Mouse (Mus musculus) forebrain, embryonic 12.5 days (tissue): Measurements from ENCODE around the gene Sufu. TPM values are rescaled to one million over a fixed set of nuclear protein-coding genes. Genes with fewer than 3 reads are reported as not detected.

Source experiments
- ATAC-seq: fragments of 200-750 bp; cut with Nextera tagmentation; 2 replicates; pipeline ENCODE4 v1.8.0; 2017; ENCODE audit warnings: moderate TSS enrichment; ENCODE audit not compliant: low FRiP score
- H3K27ac ChIP-seq: fragments of 300-500 bp; sonication (generic); 2 replicates; pipeline ENCODE4 v1.5.1; 2016; ENCODE audit warnings: mild to moderate bottlenecking
- H3K27me3 ChIP-seq: fragments of 300-500 bp; sonication (generic); 2 replicates; pipeline ENCODE4 v1.6.1; 2016; ENCODE audit warnings: mild to moderate bottlenecking
- H3K36me3 ChIP-seq: fragments of 300-500 bp; sonication (generic); replicated peaks from 2 replicates; pipeline ENCODE4 v1.6.1; 2016; ENCODE audit warnings: mild to moderate bottlenecking
- H3K4me1 ChIP-seq: fragments of 300-500 bp; sonication (generic); 2 replicates; pipeline ENCODE4 v1.6.1; 2016
- H3K4me2 ChIP-seq: fragments of 300-500 bp; sonication (generic); 2 replicates; pipeline ENCODE4 v1.6.1; 2016; ENCODE audit warnings: mild to moderate bottlenecking, moderate library complexity
- H3K4me3 ChIP-seq: fragments of 300-500 bp; sonication (generic); replicated peaks from 2 replicates; pipeline ENCODE4 v1.5.1; 2016; ENCODE audit warnings: mild to moderate bottlenecking
- H3K9ac ChIP-seq: fragments of 300-500 bp; sonication (generic); 2 replicates; pipeline ENCODE4 v1.6.1; 2016; ENCODE audit warnings: mild to moderate bottlenecking
- H3K9me3 ChIP-seq: fragments of 300-500 bp; sonication (generic); 2 replicates; pipeline ENCODE4 v1.6.1; 2016
- WGBS: fragments of 180-500 bp; shearing (Covaris S2); methylation state at CpG from one replicate; pipeline ENCODE4 v1.1.7; 2016; 5-methylcytosine and 5-hydroxymethylcytosine counted together
- polyA plus RNA-seq: library from polyadenylated mRNA; unstranded; fragments of >200 nt; fragmentation: Nextera tagmentation; extraction: Ambion mirVana; gene quantifications from 2 replicates; pipeline ENCODE4 v1.2.1, GENCODE M21; 2016

Gene Sufu
- polyA plus RNA-seq, 1 experiment from 2014 or later, result 38.7 TPM

- ATAC-seq, result 0 out of 2 replicates have a peak, but pooled peaks have one; percentile 1
- H3K9ac ChIP-seq, result peak overlapping the region; percentile 81; the same call in 1 of the 2 replicates
- H3K4me1 ChIP-seq, result peaks cover 48% of the 10 kb centered on the region
- peaks cover 6% of the 10 kb centered on the region; the same call in 1 of the 2 replicates for H3K36me3 ChIP-seq
- H3K4me2 ChIP-seq, result peak overlapping the region; percentile 56
- WGBS, result 12% methylated on average over 8 of the region's 8 CpGs
- H3K9me3 ChIP-seq, result no peaks in the 10 kb centered on the region
- 0 out of 2 replicates have a peak overlapping the region, but pooled peaks have one; percentile 10 for H3K27ac ChIP-seq
- H3K4me3 ChIP-seq, result peak overlapping the region; percentile 78
- no peaks in the 10 kb centered on the region for H3K27me3 ChIP-seq
Observed at GRCm38 (mm10) chr19:46396109-46396508, 587 bp upstream of the Sufu start.

GRCm38 (mm10) chr19:46397436-46398001, 823 bp downstream of the Sufu start:
- peak overlapping the region; percentile 83 for H3K9ac ChIP-seq
- peak overlapping the region; percentile 73 for H3K4me3 ChIP-seq
- H3K9me3 ChIP-seq, result no peaks in the 10 kb centered on the region
- WGBS, result under 1% methylated on average over 19 of the region's 19 CpGs
- ATAC-seq, result no peak
- H3K4me2 ChIP-seq, result peak overlapping the region; percentile 91
- H3K4me1 ChIP-seq, result peaks cover 48% of the 10 kb centered on the region
- H3K27me3 ChIP-seq, result no peaks in the 10 kb centered on the region
- peaks cover 15% of the 10 kb centered on the region for H3K36me3 ChIP-seq
- H3K27ac ChIP-seq, result peak overlapping the region; percentile 92

GRCm38 (mm10) chr19:46398401-46398800, 1.7 kb downstream of the Sufu start:
- H3K36me3 ChIP-seq, result peaks cover 24% of the 10 kb centered on the region
- H3K4me3 ChIP-seq, result peak overlapping the region; percentile 73
- no peak overlapping the region for H3K27ac ChIP-seq
- H3K9ac ChIP-seq, result peak overlapping the region; percentile 83; the same call in 1 of the 2 replicates
- 54% methylated on average over 3 of the region's 3 CpGs for WGBS
- H3K27me3 ChIP-seq, result no peaks in the 10 kb centered on the region
- peaks cover 46% of the 10 kb centered on the region for H3K4me1 ChIP-seq
- ATAC-seq, result no peak
- H3K4me2 ChIP-seq, result peak overlapping the region; percentile 91
- no peaks in the 10 kb centered on the region for H3K9me3 ChIP-seq

DNA sequence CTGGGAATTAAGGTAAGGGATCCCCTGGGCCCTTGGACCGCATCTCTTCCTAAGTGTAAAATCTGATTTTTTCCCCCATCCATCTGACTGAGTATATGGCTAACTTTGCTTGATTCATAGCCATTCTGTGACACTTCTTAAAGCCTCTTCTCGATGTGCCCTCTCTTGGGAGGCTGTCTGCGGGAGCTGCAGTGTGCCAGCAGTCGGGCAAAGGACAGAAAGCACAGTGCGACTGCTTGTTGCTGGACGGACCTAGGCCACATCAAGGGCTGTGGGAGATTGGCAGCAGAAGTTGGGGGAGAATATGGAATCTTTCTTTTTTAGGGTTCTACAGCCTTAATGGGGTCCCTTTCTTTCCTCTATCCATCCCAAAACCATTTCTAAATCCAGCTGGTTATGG, 2.7 kb downstream of the Sufu start:
- ATAC-seq, result no peak
- H3K9me3 ChIP-seq, result no peaks in the 10 kb centered on the region
- H3K27me3 ChIP-seq, result no peaks in the 10 kb centered on the region
- no peak overlapping the region for H3K4me3 ChIP-seq
- peak overlapping the region; percentile 12; the same call in 1 of the 2 replicates for H3K9ac ChIP-seq
- H3K36me3 ChIP-seq, result peaks cover 32% of the 10 kb centered on the region
- H3K4me1 ChIP-seq, result peaks cover 37% of the 10 kb centered on the region
- WGBS, result 88% methylated on average over 6 of the region's 6 CpGs
- H3K27ac ChIP-seq, result no peak overlapping the region
- H3K4me2 ChIP-seq, result no peak overlapping the region

DNA sequence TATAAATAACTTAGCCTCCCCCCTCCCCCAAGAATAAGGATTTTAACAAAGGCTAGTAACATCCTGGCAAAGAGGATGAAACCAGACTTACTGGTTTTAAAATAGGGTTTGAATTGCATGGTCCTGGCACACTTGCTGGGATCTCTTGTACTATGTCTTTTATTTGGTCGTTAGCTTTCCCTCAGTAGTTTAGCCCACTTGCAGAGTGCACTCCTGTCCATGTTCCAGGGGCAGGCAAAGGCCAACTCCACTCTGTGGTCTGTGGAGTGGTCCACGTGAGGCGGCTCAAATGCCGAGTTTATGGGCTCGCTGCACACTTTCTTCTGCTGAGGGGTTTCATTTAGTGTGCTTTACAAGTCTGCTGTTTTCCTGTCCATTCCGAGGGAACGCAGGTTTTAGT, 3.2 kb downstream of the Sufu start:
- Histone ChIP-seq H3K9ac (no peak overlapping the region), H3K4me3 (no peak overlapping the region), H3K9me3 (no peaks in the 10 kb centered on the region), H3K36me3 (peaks cover 36% of the 10 kb centered on the region), H3K27me3 (no peaks in the 10 kb centered on the region), H3K4me2 (no peak overlapping the region), H3K27ac (no peak overlapping the region), H3K4me1 (peaks cover 34% of the 10 kb centered on the region)
- WGBS, result 82% methylated on average over 7 of the region's 7 CpGs
- ATAC-seq, result no peak

DNA sequence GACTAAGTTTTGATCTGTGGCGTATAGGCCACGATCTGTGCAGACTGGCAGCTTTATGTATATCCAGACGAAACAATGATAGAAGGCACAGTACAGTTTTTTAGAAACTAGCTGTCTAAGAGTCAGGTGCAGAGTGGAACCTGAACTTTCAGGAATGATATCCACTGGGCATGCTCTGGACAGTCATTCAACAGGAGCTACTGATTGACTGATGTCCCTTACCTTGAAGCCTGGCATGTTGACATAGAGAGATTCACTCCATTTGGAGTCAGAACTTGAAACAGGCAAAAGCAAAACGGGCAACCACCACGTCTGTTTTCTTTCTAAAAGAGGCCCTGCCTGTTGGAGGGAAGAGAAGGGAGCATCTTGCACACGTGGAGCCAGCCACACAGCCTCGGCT, 3.9 kb downstream of the Sufu start:
- Histone ChIP-seq H3K4me1 (peaks cover 34% of the 10 kb centered on the region), H3K27ac (no peak overlapping the region), H3K4me3 (no peak overlapping the region), H3K9me3 (no peaks in the 10 kb centered on the region), H3K36me3 (peaks cover 40% of the 10 kb centered on the region), H3K27me3 (no peaks in the 10 kb centered on the region), H3K4me2 (no peak overlapping the region), H3K9ac (no peak overlapping the region)
- 86% methylated on average over 7 of the region's 7 CpGs for WGBS
- no peak for ATAC-seq

GRCm38 (mm10) chr19:46404030-46404429, 7.3 kb downstream of the Sufu start:
- H3K4me3 ChIP-seq, result no peak overlapping the region
- H3K27ac ChIP-seq, result no peak overlapping the region
- no peak for ATAC-seq
- no peak overlapping the region for H3K9ac ChIP-seq
- H3K27me3 ChIP-seq, result no peaks in the 10 kb centered on the region
- H3K36me3 ChIP-seq, result peaks cover 59% of the 10 kb centered on the region
- H3K4me2 ChIP-seq, result no peak overlapping the region
- no peaks in the 10 kb centered on the region for H3K9me3 ChIP-seq
- peaks cover 15% of the 10 kb centered on the region for H3K4me1 ChIP-seq
- WGBS, result 100% methylated on average over 1 of the region's 1 CpGs

- Histone ChIP-seq H3K9ac (no peak overlapping the region), H3K36me3 (peaks cover 53% of the 10 kb centered on the region), H3K27ac (no peak overlapping the region), H3K4me2 (no peak overlapping the region), H3K9me3 (no peaks in the 10 kb centered on the region), H3K4me1 (peaks cover 5% of the 10 kb centered on the region; the same call in 1 of the 2 replicates), H3K4me3 (no peak overlapping the region), H3K27me3 (no peaks in the 10 kb centered on the region)
- WGBS, result 83% methylated on average over 8 of the region's 8 CpGs
- ATAC-seq, result no peak
Observed at GRCm38 (mm10) chr19:46406592-46407386, 10.1 kb downstream of the Sufu start.

GRCm38 (mm10) chr19:46409506-46409905, 12.8 kb downstream of the Sufu start:
- Histone ChIP-seq H3K4me2 (no peak overlapping the region), H3K9ac (no peak overlapping the region), H3K4me3 (no peak overlapping the region), H3K27ac (no peak overlapping the region), H3K27me3 (no peaks in the 10 kb centered on the region), H3K36me3 (peaks cover 33% of the 10 kb centered on the region), H3K4me1 (peaks cover 5% of the 10 kb centered on the region; the same call in 1 of the 2 replicates), H3K9me3 (no peaks in the 10 kb centered on the region)
- WGBS, result 92% methylated on average over 3 of the region's 3 CpGs
- no peak for ATAC-seq

- H3K36me3 ChIP-seq, result peaks cover 9% of the 10 kb centered on the region; the same call in 1 of the 2 replicates
- H3K4me1 ChIP-seq, result peaks cover 9% of the 10 kb centered on the region
- H3K9me3 ChIP-seq, result no peaks in the 10 kb centered on the region
- no peak overlapping the region for H3K9ac ChIP-seq
- no peak overlapping the region for H3K27ac ChIP-seq
- no peaks in the 10 kb centered on the region for H3K27me3 ChIP-seq
- H3K4me3 ChIP-seq, result no peak overlapping the region
- ATAC-seq, result no peak
- no peak overlapping the region for H3K4me2 ChIP-seq
- WGBS, result 91% methylated on average over 12 of the region's 12 CpGs
Observed at GRCm38 (mm10) chr19:46412056-46412805, 15.5 kb downstream of the Sufu start.

- H3K9me3 ChIP-seq, result no peaks in the 10 kb centered on the region
- H3K9ac ChIP-seq, result no peak overlapping the region
- 93% methylated on average over 2 of the region's 2 CpGs for WGBS
- H3K27me3 ChIP-seq, result no peaks in the 10 kb centered on the region
- 0 out of 2 replicates have a peak, but pooled peaks cover 6% of the 10 kb centered on the region for H3K36me3 ChIP-seq
- H3K4me3 ChIP-seq, result no peak overlapping the region
- peaks cover 9% of the 10 kb centered on the region for H3K4me1 ChIP-seq
- no peak overlapping the region for H3K4me2 ChIP-seq
- ATAC-seq, result no peak
- H3K27ac ChIP-seq, result no peak overlapping the region
Observed at GRCm38 (mm10) chr19:46413969-46414368, 17.3 kb downstream of the Sufu start.

GRCm38 (mm10) chr19:46414486-46414885, 17.8 kb downstream of the Sufu start:
- Histone ChIP-seq H3K4me1 (peaks cover 9% of the 10 kb centered on the region), H3K9me3 (no peaks in the 10 kb centered on the region), H3K9ac (no peak overlapping the region), H3K4me3 (no peak overlapping the region), H3K27ac (no peak overlapping the region), H3K27me3 (no peaks in the 10 kb centered on the region), H3K4me2 (no peak overlapping the region), H3K36me3 (0 out of 2 replicates have a peak, but pooled peaks cover 6% of the 10 kb centered on the region)
- 94% methylated on average over 8 of the region's 8 CpGs for WGBS
- no peak for ATAC-seq
